ENCODE assay signal across 22 mouse cellular contexts in the genomic region with DNA sequence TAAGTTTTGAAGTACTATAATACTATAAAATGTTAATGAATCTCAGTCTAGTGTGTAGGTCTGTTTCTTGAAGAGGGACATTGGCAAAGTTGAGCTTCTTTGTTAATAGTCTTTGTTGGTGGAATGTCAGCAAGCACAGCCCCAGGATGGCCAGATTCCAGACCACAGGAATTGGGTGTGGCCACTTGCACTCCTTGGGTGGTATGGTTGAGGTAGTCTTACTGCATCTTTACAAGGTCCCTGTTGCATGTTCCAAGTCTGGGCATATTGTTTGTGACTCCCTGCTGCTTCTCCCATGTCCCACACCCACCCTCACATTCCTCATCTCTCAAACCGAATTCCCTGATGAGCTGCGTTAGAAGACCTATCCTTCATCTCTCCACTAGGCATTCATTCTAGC. TPM values are rescaled to one million over a fixed set of nuclear protein-coding genes. Genes with fewer than 3 reads are reported as not detected.
DNase-seq lines count a peak whose midpoint lies in the region.
"Had no signal": no experiment of that assay in that cellular context is flagged by ENCODE, and none has a peak within 500 bp of the region (broad histone marks: within the 10 kb centered on the region; RNA-seq: fewer than 3 reads in every experiment).

No protein-coding gene starts in this region.

- no peaks in the 10 kb centered on the region for H3K27me3 ChIP-seq in limb, embryonic 10.5 days (ENCODE audit: low read depth, poor library complexity, severe bottlenecking)
- H3K27me3 ChIP-seq: forebrain, embryonic 13.5 days; heart, embryonic 15.5 days; kidney, embryonic 15.5 days; liver, embryonic 12.5 days; midbrain, embryonic 15.5 days; stomach, embryonic 15.5 days had no signal

- no peak overlapping the region for H3K27ac ChIP-seq in limb, embryonic 10.5 days
- H3K27ac ChIP-seq: forebrain, embryonic 13.5 days; heart, embryonic 15.5 days; kidney, embryonic 15.5 days; left cerebral cortex, adult 2 months; liver, embryonic 12.5 days; midbrain, embryonic 10.5 days; midbrain, embryonic 15.5 days; stomach, embryonic 15.5 days had no signal

- DNase-seq in 3134 (ENCODE audit: extremely low read depth, insufficient read length, low spot score) (peak; percentile 64), ES-CJ7 (ENCODE audit: low read depth, low spot score) (peak; percentile 78), ZHBTc4 (ENCODE audit: low read depth, low spot score) (peak; percentile 90)
- DNase-seq in lung, postnatal 25 days (ENCODE audit: low spot score) = peak; percentile 34
- no peak for DNase-seq in layer of hippocampus, postnatal 10 days (ENCODE audit: low spot score in 2 of 2)
- DNase-seq in urinary bladder, postnatal 14 days (ENCODE audit: low spot score) = no peak
- no peak for DNase-seq in limb, embryonic 10.5 days (ENCODE audit: low spot score)
- DNase-seq: adrenal gland, postnatal 25 days; cerebellum, adult 11-12 months; cerebellum, postnatal 14 days; gastrocnemius, postnatal 10 days; kidney, adult 18-20 months; liver, postnatal 0 days; right cerebral cortex, postnatal 25 days had no signal

- 91% methylated on average over 2 of the region's 2 CpGs for WGBS in limb, embryonic 10.5 days

- no peaks in the 10 kb centered on the region for H3K4me1 ChIP-seq in limb, embryonic 10.5 days
- H3K4me1 ChIP-seq: forebrain, embryonic 13.5 days; heart, embryonic 15.5 days; kidney, embryonic 15.5 days; stomach, embryonic 15.5 days had no signal

- H3K36me3 ChIP-seq in limb, embryonic 10.5 days = no peaks in the 10 kb centered on the region
- H3K36me3 ChIP-seq: heart, embryonic 15.5 days; kidney, embryonic 15.5 days; liver, embryonic 12.5 days; midbrain, embryonic 10.5 days; midbrain, embryonic 15.5 days; stomach, embryonic 15.5 days had no signal

- no peak overlapping the region for H3K4me3 ChIP-seq in limb, embryonic 10.5 days
- H3K4me3 ChIP-seq: forebrain, embryonic 13.5 days; heart, embryonic 15.5 days; kidney, embryonic 15.5 days; left cerebral cortex, adult 2 months; liver, embryonic 12.5 days; midbrain, embryonic 10.5 days; midbrain, embryonic 15.5 days; stomach, embryonic 15.5 days had no signal

- no peaks in the 10 kb centered on the region for H3K9me3 ChIP-seq in limb, embryonic 10.5 days (replicated peaks)
- H3K9me3 ChIP-seq: forebrain, embryonic 13.5 days; heart, embryonic 15.5 days; kidney, embryonic 15.5 days; liver, embryonic 12.5 days; midbrain, embryonic 10.5 days; midbrain, embryonic 15.5 days; stomach, embryonic 15.5 days had no signal

RNA-seq across cellular contexts. Expression of a gene that starts 56.9 kb away (rescaled TPM):
- total RNA-seq in layer of hippocampus, postnatal 10 days (2021) = 10 to 100 TPM; 42.3 to 49.4 TPM
- 1.4 and 3.3 TPM in 2 replicates for polyA plus RNA-seq in limb, embryonic 10.5 days (2016; fragmentation: Nextera tagmentation; extraction: Ambion mirVana)

Comparison
In these comparisons a context has a peak if more than half of its experiments do, and no peak if none do; other contexts are left out.
1. DNase-seq: peak in 3134 (single experiment), ES-CJ7 (single experiment), ZHBTc4 (single experiment) and lung, postnatal 25 days (single experiment); none in layer of hippocampus, postnatal 10 days (0 of 2), urinary bladder, postnatal 14 days (single experiment) and limb, embryonic 10.5 days (single experiment).